Mouse (Mus musculus): ENCODE results near the gene Pla2g3. TPM values are rescaled to one million over a fixed set of nuclear protein-coding genes. Genes with fewer than 3 reads are reported as not detected.

Gene Pla2g3
- polyA plus RNA-seq, 1 experiment, result not detected

- TF ChIP-seq POLR2A (IDR thresholded peaks at IDR 0.05; ENCODE audit: borderline replicate concordance, low read depth, low read length) (no peak), CTCF (IDR thresholded peaks at IDR 0.05; ENCODE audit: low read depth, low read length) (no peak)
- Histone ChIP-seq H3K4me3 (ENCODE audit: insufficient read depth, low read length) (no peak overlapping the region), H3K4me1 (ENCODE audit: control insufficient read depth, insufficient read depth, low read length) (peaks cover 3% of the 10 kb centered on the region; the same call in 1 of the 2 replicates), H3K27ac (ENCODE audit: insufficient read depth, low read depth, low read length) (no peak overlapping the region)
Observed at GRCm38 (mm10) chr11:3517846-3518732, 30.0 kb downstream of the Pla2g3 start.

GRCm38 (mm10) chr11:3519051-3519726, 31.1 kb downstream of the Pla2g3 start:
- Histone ChIP-seq H3K4me3 (ENCODE audit: insufficient read depth, low read length) (no peak overlapping the region), H3K4me1 (ENCODE audit: control insufficient read depth, insufficient read depth, low read length) (no peaks in the 10 kb centered on the region), H3K27ac (ENCODE audit: insufficient read depth, low read depth, low read length) (no peak overlapping the region)
- no peak for TF ChIP-seq CTCF (IDR thresholded peaks at IDR 0.05; ENCODE audit: low read depth, low read length)
- no peak for TF ChIP-seq POLR2A (IDR thresholded peaks at IDR 0.05; ENCODE audit: borderline replicate concordance, low read depth, low read length)

- Histone ChIP-seq H3K4me1 (ENCODE audit: control insufficient read depth, insufficient read depth, low read length) (no peaks in the 10 kb centered on the region), H3K27ac (ENCODE audit: insufficient read depth, low read depth, low read length) (no peak overlapping the region), H3K4me3 (ENCODE audit: insufficient read depth, low read length) (no peak overlapping the region)
- TF ChIP-seq CTCF (IDR thresholded peaks at IDR 0.05; ENCODE audit: low read depth, low read length) (no peak), POLR2A (IDR thresholded peaks at IDR 0.05; ENCODE audit: borderline replicate concordance, low read depth, low read length) (no peak)
Observed at GRCm38 (mm10) chr11:3519756-3520398, 31.8 kb downstream of the Pla2g3 start.

GRCm38 (mm10) chr11:3520919-3521318, 32.8 kb downstream of the Pla2g3 start:
- no peaks in the 10 kb centered on the region for H3K4me1 ChIP-seq (ENCODE audit: control insufficient read depth, insufficient read depth, low read length)
- TF ChIP-seq POLR2A (IDR thresholded peaks at IDR 0.05; ENCODE audit: borderline replicate concordance, low read depth, low read length) (no peak), CTCF (IDR thresholded peaks at IDR 0.05; ENCODE audit: low read depth, low read length) (no peak)
- H3K27ac ChIP-seq (ENCODE audit: insufficient read depth, low read depth, low read length), result no peak overlapping the region
- no peak overlapping the region for H3K4me3 ChIP-seq (ENCODE audit: insufficient read depth, low read length)

GRCm38 (mm10) chr11:3521339-3522224, 33.5 kb downstream of the Pla2g3 start:
- Histone ChIP-seq H3K4me1 (ENCODE audit: control insufficient read depth, insufficient read depth, low read length) (no peaks in the 10 kb centered on the region), H3K27ac (ENCODE audit: insufficient read depth, low read depth, low read length) (no peak overlapping the region), H3K4me3 (ENCODE audit: insufficient read depth, low read length) (no peak overlapping the region)
- TF ChIP-seq POLR2A (IDR thresholded peaks at IDR 0.05; ENCODE audit: borderline replicate concordance, low read depth, low read length), result no peak
- no peak for TF ChIP-seq CTCF (IDR thresholded peaks at IDR 0.05; ENCODE audit: low read depth, low read length)

GRCm38 (mm10) chr11:3522285-3523000, 34.4 kb downstream of the Pla2g3 start:
- H3K4me1 ChIP-seq (ENCODE audit: control insufficient read depth, insufficient read depth, low read length), result no peaks in the 10 kb centered on the region
- TF ChIP-seq CTCF (IDR thresholded peaks at IDR 0.05; ENCODE audit: low read depth, low read length) (no peak), POLR2A (IDR thresholded peaks at IDR 0.05; ENCODE audit: borderline replicate concordance, low read depth, low read length) (no peak)
- H3K4me3 ChIP-seq (ENCODE audit: insufficient read depth, low read length), result no peak overlapping the region
- H3K27ac ChIP-seq (ENCODE audit: insufficient read depth, low read depth, low read length), result no peak overlapping the region

- H3K27ac ChIP-seq (ENCODE audit: insufficient read depth, low read depth, low read length), result no peak overlapping the region
- no peaks in the 10 kb centered on the region for H3K4me1 ChIP-seq (ENCODE audit: control insufficient read depth, insufficient read depth, low read length)
- no peak for TF ChIP-seq CTCF (IDR thresholded peaks at IDR 0.05; ENCODE audit: low read depth, low read length)
- no peak for TF ChIP-seq POLR2A (IDR thresholded peaks at IDR 0.05; ENCODE audit: borderline replicate concordance, low read depth, low read length)
- no peak overlapping the region for H3K4me3 ChIP-seq (ENCODE audit: insufficient read depth, low read length)
Observed at GRCm38 (mm10) chr11:3523840-3524582, 35.9 kb downstream of the Pla2g3 start.

GRCm38 (mm10) chr11:3525560-3525959, 37.5 kb downstream of the Pla2g3 start:
- no peaks in the 10 kb centered on the region for H3K4me1 ChIP-seq (ENCODE audit: control insufficient read depth, insufficient read depth, low read length)
- no peak overlapping the region for H3K4me3 ChIP-seq (ENCODE audit: insufficient read depth, low read length)
- TF ChIP-seq CTCF (IDR thresholded peaks at IDR 0.05; ENCODE audit: low read depth, low read length) (no peak), POLR2A (IDR thresholded peaks at IDR 0.05; ENCODE audit: borderline replicate concordance, low read depth, low read length) (no peak)

More at GRCm38 (mm10) chr11:3525560-3525959, 37.5 kb downstream of the Pla2g3 start:
- H3K27ac ChIP-seq (ENCODE audit: insufficient read depth, low read depth, low read length), result no peak overlapping the region

Measured in bone marrow macrophage, adult 2 months (primary cell).